Mouse (Mus musculus): ENCODE data around the gene P2ry12.

Gene P2ry12

DNA sequence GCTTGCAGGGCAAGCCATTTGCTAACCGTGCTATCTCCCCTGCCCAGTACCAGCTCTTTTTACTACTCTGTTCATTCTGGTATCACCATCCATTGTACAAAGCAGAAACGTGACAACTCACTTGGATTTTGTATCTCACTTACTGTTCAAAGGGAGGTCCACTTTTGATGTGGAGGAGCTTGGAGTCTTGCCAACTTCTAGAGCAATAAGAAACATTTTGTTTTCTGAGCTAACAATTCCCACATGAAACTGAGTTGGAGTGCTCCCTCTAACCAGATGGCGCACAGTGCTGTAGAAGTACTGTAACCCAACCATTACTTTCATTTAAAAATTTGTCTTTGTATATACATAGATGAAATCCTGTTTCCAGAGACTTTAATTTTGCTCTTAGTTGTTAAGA is 31.8 kb downstream of the P2ry12 start:
- no peak for DNase-seq

DNA sequence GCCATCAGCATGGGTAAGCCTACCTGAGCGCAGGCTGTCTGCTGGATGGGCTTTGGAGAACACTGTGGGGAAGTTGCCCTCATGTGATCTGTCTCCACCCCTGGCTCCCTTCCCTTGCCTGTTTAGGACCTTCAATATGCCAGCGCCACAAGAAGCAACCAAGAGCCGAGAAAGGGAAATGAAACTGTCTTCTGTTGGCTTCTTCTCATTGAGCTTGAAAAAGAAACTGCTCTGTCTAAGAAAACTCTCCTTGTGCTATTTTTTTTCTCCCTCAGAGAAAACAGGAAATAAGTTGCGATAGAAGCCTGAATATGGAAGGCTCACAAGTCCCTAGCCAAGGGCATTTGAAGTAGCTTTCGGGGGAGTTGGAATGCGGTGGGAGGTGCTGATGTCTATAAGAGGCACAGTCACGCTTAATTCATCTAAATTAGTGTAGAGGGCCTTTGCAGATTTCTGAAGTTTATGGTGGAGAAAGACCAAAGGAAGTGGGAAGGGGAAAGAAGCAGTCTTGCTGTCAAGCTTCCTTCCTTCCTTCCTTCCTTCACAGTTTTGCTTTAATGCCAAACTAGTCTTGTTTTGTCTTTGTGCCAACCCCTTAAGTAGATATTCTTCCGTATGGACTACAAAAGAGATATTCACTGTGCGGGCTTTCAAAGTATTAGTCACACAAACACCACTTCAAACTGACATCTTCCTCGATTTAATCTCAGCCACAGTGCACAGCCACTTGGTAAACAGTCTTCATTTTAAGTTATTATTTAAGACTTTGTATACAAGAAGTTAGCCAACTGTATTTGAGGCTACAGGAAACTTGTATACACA is 33.7 kb downstream of the P2ry12 start:
- DNase-seq = no peak

DNA sequence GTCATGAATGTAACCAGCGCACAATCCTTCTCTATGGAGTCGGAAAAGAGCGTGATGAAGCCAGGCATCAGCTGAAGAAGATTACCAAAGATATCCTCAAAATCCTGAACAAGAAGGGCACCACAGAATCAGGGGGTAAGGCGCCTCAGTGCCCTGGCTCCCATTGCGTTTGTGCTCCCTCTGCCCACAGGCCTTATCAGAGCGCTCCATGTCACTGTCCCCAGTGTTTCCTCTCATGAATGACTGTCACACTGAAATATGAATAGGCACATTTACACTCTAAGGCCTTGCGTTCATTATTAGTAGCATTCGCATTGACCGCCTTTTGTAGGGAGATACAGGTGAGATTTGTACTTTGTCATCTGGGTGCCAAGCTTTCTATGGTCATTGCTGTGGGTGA is 35.0 kb downstream of the P2ry12 start:
- DNase-seq = no peak

DNA sequence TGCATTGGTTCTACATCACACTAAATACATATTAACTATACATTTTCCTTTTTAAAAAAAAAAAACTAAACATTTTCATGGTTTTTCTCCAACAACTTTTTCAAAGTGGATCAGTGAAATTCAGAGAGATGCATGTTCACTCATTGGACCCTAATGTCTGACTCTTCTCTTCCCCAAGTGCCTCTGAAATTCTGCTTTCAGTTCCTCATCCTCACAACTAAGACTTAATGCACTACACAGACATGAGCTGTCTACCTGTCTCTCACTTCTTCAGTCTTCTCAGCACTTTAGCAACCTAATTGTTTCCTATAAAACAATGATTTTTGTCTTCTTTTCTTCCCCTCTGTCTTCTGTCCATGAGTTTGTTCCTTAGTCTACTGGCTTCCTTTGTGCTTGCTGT is 37.3 kb downstream of the P2ry12 start:
- no peak for DNase-seq

DNA sequence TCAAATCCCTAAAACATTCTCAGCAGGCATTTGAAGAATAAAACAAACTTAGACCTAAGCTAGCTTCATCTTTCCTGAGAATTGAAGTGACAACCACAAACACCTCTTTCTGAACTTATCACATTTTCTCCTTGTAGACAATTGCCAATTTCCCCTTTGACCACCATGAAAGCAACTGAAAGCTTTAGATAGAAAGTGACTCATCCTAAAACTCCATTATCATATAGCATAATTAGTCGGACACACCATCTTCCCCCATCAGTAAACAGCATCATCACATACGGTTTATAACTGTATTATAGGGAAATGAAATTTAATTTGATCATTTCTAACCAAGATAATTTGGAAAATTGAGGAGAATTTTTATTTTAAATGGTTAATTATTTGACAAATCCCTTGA is 40.4 kb downstream of the P2ry12 start:
- DNase-seq = no peak

DNA sequence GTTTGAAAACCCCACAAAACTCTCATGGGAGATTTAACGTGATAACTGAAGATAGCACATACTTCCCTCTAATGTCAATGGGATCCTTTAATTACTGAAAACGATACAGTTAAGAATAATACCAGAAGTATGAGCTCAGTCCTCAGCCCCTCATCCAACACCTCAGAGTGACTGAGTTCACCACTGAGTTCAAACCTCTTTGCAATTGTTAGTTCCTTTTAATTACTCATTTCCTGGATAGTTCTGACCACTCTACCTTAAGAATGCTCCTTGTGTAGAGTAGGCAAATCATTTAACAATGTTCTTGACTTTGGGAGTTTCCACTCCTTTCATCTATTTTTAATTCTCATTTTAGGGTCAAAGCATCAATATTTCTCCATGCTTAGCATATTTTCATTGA is 43.3 kb downstream of the P2ry12 start:
- no peak for DNase-seq

DNA sequence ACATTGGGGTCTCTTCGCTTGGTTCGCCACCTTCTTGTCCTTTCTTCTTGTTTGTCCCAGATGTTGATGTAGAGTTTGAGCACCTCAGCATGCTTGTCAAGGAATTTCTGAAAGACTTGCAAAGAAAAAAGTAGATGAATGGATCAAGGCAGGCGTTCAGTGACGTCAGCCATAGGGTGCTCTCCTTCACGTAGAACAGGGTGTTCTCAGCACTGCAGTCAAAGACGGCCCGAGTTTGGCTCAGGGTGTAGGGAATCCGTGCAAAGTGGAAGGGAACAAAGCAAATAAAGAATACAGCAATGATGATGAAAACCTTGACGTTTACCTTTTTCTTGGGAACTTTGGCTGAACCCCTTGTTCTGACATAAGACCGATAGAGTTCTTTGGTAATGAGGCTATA is 45.5 kb downstream of the P2ry12 start:
- DNase-seq = no peak

DNA sequence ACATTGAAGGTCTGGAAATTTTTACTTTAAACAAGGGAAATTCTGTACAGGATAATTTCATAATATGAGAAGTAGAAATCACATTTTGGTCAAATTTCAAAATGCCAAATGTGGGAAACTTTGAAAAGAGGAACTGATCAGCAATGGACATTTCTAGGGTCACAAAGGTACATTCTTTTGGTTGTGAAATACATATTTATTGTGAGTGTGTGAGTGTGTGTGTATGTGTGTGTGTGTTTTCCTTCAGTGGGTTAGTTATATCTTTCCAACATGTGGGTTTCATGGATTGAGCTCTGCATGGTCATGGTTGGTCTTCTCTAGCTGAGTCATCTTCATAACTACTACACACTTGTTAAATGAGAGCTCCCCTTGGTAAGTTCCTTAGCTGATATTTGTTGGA is 50.3 kb downstream of the P2ry12 start:
- DNase-seq = no peak

DNA sequence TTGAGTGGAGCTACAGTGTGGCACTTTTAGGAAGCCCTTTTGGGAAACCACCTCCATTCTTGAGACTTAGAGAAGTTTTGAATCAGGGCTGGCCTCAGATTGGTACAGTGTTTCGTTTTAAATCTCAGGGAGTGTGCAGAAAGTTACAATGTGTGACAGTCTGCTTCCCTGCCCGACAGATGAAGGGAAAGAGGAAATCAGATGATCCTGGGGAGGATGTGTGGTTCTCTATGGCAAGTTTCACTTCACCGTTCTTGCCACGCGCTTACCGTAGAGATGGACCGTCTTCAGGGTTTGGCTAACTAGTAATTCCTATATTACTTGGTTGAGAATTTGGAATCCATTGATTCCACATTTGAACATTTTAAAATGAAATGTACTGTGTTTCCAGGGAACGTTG is 50.9 kb downstream of the P2ry12 start:
- no peak for DNase-seq

DNA sequence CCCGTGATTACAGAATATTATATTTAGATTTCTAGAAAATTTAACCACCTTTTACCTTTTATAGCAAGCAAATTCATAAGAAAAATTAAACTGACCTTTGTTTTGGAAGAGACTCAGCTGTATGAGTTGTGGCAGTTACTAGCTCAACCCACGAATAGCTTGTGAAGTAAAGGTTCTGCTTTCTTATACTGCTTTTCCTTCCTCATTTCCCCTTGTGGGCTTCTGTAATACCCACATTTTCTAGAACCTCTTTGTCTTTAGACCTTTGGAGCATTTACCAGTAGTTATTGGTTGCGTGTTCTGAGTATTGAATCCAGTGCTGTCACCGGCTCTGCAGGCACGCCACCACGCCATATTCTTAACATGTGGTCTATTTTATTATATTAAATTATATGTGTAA is 51.9 kb downstream of the P2ry12 start, which contains the start of gene P2ry13:
Gene P2ry13 (minus strand): TSS at position 156 of the 400 bp plus-strand sequence.
- no peak for DNase-seq

DNA sequence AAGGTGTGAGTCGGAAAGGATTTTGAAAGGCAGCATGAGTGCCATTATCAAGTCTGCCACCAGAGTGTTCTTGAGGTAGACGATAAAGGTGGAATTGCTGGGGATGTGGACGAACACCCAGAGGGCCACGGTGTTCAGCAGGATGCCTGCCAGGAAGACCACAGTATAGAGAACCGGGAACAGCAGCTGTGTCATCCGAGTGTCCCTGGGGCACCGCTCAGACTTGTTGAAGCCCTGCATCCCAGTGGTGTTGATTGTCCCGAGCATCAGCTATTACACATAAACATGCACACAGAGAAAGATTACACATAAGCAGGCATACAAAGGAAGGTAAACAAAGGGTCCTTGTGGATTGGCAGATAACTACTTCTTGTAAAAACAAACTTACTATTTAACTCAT is 52.6 kb downstream of the P2ry12 start:
- no peak for DNase-seq

DNA sequence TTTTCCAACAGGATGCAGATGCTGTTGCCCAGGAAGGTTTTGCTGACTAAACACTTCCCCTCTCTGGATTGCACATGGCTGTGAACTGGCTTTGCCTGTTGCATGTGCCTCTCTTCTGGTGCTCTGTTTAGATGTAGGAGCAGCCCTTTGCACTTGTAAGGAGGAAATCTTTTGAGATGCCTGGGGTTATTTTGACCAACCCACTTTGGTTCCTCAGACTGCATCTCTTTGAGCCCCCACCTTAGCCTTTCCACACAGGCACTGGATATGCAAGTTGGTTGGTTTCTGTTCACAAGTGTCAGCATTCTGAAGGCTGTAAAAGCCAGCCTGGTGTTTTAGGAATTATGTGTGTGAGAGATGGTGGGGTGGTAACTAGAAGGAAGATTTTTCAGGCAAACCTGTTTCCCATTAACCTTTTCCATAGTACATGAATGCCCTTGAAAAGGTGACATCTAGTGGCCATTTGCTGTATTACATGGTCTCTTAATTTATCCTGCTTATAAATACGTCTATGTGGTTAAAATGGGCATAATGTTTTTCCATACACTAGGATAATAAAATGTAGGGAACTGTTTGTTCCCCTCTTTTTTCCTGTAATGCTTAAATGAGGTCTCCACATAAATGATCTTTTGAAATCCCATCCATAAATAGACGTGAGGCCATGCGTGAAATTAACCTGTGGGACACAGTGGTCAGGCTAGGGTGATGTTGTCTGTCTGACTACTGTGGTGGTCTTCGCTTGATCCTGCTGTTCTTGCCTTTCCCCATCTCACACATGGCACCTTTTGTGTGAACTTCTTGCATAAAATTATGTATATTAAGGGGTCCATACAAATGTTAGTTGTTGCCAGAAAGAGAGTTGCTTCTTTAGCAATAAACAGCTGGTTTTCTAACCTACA is 53.8 kb downstream of the P2ry12 start:
- DNase-seq = peak; percentile 71 to 85

DNA sequence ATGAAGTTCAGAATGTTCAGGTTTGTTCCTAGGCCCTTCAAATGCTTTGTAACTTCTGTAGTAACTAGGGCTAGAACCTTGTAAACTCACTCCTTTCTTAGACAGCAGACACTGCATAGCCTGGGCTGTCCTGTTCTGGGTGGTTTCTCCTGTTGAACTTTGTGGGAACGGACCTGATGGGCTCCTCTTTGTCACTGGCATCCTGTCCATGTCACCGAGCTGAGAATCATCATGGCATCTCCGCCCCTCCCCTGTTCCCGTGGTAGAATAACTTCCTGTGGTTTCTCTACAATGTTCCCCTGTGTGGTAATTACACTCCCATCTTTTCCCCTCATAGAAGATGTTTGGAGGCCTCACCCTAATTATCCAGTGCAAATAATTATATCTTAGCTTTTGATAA is 56.7 kb downstream of the P2ry12 start:
- DNase-seq = no peak

DNA sequence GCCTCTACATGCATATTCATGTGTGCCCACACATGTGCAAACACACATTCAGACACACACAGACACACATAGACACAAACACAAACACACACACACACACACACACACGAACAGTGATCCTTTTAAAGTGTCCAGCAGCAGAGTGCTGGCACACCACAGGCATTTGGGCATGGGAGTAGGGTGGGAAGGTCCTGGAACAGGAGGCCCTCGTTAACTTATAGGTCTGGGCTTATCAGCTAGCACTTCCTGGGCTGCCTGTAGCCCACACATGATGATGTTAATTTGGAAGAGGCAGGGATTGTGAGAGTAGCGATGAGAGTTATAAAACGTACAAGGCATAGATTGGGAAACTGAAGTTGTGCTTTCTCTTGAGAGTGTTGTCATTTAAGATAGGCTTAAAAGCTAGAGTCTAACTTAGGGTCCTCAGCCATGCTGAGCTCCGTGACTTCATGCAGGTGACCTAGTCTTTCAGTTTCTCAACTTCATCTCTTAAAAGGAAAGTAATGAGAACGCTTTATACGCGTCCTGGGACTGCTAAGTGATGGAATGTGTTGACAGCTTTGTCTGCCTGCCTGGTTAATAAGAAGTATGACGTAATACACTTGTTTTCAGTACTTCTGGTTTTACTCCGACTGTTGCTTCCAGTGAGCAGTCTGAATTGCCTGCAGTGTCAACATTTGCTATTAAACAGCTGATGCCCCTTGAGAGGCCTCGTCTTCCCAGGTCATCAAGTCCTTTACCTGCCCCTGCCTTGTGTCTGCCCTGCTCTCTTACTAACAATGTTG is 57.8 kb downstream of the P2ry12 start:
- no peak for DNase-seq

DNA sequence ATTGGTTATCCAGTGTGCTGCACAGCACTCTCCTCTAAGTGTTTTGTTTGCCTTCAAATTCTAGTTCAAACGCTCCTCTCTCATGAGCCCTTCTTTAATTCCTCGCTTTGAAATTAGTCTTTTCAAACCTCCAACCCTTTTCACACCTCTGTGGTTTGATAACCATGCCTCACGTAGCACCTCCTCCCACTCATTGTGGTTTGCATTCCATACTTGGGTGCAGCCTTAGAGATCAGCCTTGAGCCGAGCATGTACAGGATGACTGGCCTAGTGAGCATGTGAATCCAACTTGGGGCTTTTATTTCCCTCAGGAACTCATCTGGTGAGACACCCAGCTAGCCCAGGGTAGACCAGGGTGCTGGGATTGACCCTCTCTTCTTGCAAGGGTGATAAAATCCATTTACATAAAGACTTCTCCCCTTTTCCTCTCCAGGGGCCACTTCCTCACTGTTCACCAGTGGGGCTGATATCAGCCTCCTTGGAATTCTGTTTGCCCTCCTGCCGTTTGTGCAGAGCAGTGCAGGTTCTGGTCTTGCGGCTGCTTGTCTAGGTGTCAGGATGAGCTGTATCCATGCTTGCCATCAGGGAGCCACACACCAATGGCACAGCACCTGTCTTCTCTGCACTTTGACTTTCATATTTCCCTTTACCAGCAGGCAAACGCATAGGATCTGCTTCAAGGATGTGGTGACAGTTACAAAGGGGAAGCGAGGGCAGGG is 58.7 kb downstream of the P2ry12 start:
- no peak for DNase-seq

DNA sequence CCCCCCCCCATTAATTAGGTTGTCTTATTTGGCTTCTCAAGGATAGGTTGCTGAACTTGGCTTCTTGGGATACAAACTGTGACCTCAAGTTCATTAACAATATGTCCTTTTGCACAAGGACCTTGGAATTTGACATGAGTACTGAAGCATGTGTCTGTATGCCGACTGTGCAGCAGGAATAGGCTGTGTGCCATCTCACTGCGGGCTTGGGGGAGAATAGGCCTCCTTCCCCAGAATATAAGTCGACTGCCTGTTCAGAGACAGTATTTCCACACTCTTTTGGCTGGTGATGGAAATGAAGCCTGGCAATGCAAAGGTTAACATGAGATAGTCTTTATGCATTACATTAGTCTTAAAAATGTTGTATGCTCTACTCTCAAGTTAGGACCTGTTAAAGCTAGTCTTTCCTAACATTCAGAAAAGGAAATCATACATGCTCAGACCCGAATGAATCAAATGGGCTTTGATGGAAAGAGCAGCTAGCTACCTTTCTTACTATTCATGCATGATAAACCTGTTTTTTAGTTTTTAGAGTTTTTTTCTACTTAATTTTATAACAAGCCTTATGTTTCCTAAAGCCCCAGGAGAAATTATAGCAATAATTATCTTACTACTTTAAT is 65.2 kb downstream of the P2ry12 start:
- peak; percentile 30 to 35 for DNase-seq

DNA sequence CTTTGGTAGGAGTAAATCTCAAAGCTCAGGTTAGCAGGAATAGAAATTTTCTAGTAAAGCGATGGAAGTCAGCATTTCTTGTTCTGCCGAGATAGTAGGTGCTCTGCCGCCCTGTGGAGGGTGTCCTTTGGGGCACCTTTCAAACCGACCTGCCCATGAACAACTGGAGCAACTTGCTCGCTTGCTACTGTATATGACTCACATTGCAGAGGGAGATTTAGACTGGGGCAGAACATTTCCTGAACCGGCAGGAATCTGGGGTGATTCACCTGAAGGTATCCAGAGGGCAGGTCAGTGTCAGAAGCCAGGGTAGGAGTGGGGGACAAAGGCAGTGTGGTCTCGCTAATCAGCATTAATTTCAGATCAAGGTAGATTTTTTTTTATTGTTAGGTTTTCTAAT is 67.7 kb downstream of the P2ry12 start, which contains the start of gene Gpr87:
Gene Gpr87 (minus strand): TSS at position 167 of the 400 bp plus-strand sequence.
- DNase-seq = no peak

DNA sequence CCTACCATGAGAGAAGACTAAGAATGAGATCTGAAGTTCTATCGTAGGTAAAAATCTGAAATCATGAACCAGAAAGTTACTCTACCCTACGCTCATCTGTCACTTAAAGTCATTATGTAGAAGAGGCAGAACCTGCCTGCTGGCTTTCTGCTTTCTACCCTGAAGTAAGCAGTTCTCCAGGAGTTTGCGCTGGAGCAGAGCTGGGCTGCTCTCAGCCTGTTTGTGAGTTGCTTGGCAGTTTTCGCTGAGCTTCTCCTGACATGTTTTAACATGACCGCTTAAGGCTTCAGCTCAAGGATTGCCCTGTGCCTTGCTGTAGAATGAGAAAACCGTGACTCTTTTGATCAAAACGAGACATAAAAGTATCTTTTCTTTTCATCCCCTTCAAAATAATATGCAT is 68.6 kb downstream of the P2ry12 start:
- no peak for DNase-seq

DNA sequence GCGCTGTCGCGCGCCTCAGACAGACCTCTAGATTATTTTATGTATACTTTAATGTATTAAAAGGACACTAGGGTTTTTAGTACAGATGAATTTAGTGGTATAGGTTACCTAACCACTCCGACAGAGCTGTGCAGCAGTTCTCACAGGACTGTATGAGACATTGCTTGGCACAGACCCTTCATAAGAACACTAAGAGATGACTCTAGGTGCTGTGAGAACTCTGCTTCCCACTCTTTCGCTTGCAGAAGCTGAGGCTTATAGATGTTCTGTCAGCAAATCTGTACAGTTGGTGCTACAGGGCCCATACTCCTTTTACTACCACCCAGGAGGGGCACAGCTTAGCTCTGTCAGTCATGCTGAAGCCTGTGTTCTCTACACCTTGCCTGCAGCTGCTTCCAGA is 71.0 kb downstream of the P2ry12 start:
- DNase-seq = no peak

DNA sequence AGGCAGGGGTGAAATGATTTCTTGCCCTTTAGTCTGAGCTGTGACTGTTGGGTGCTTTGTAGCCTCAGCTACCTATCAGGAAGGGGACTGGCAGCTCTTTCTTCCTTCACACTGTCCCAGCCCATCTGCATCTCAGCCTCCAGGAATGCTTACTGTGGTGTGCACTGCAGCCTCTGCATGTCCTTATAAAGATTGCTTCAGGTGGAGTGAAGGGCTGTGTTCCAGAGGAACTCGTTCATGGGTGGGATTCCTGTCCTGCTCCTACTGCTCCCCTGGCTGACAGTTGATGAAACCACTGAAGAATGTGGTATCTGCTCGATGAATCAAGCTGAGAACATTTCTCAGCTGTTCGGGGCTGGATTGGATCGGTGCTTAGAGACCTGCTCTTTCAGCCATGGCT is 75.3 kb downstream of the P2ry12 start:
- no peak for DNase-seq

DNA sequence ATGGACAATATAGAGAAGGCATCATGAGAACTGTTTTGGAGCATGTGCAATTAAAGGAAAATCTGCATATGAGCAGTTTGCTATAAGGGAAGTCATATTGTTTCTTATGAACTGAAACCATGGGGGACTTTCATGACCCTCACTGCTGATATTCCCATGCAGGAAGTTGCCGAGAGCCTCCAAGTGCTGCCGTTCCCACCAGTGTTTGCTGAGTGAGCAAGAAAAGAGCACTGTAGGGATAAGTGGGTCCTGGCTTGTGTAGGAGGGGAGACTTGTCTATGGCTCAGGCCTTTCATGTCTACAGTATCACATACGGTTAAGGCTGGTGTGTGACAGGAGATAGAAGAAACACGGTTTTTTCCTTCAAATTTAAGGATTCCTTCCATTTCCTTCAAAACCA is 77.0 kb downstream of the P2ry12 start:
- DNase-seq = no peak

DNA sequence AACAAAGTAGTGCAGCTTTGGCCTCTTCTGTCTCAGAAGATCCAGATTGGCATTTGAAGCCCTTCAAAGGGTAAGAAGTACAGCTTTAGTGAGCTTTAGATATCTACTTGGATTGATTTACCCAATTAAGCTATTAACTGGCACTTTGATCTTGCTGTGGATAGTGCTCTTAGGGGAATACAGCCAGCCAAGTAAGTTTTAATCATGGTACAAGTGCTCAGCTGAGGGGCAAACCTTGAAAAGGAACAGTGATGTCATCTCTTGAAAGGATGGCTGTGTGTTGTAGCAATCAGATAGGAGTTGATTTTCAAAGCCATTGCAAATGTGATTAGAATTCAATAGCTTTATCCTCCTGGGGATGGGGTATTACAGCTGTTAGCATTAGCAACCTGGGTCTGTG is 80.5 kb downstream of the P2ry12 start:
- DNase-seq = no peak
